Mouse (Mus musculus) heart, postnatal 0 days (tissue): ENCODE data around the gene Cept1.

Source experiments
- CTCF ChIP-seq: IDR thresholded peaks from 2 replicates; pipeline ENCODE4 v1.5.1; 2016; ENCODE audit warnings: antibody characterized with exemption, control low read depth, low read depth
- EP300 ChIP-seq: IDR thresholded peaks from 2 replicates; pipeline ENCODE4 v1.6.1; 2016; ENCODE audit warnings: antibody characterized with exemption, low read depth

DNA sequence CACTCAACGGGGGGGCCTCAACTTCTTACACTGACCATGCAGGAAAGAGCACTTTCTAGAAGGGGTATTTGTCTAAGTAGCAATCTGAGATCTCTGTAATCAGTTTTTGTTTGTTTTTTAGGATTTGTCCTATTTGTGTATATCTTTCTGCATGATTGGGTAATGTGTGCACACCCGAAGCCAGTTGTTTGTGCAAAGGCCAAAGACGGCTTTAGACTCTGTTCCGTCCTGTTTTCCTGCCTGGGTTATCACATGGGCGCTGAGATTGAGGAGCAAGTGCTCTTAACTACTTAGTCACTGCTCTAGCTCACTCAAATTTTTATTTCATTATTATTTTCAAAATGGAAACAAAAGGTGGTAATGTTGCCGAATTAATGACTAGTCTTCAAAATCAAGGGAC is 32.6 kb downstream of the Cept1 start:
- TF ChIP-seq CTCF (no peak), EP300 (no peak)
